Mouse (Mus musculus): ENCODE measurements at regions not wholly inside any gene's neighbourhood (a gene's known extent, or its start where the extent isn't known, plus 50 kb on each side); places are given as distances from the start of the nearest gene placed in this dataset.
"Not testable (repeated sequence)": the region's sequence is repeated elsewhere in the genome, so short reads cannot be mapped to it uniquely, and the experiment has no call there.

DNA sequence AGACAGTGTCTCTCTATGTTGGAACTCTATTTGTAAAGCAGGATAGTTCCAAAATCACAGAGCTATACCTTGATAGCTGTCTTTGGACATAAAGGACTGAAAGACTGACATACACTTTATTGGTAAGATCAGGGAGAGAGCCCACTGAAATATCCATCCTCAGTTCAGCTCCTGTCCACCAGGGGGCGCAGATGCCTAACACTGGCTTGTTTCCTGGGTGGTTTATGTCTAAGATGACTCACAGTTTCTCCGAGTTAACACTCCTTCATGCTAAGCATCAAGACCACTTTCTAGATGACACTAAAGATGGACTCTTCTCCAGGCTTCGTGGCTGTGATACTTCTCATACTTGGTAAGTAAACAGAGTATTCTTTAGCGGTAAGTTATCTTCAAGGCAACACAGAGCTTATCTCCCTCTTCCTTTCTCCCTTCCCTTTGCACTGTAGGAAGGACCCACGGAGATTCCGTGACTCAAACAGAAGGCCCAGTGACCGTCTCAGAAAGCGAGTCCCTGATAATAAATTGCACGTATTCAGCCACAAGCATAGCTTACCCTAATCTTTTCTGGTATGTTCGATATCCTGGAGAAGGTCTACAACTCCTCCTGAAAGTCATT lies 737.2 kb downstream of the Dad1 start:
- peak; percentile 91 for ATAC-seq (ENCODE audit: poor library complexity, severe bottlenecking)

- ATAC-seq (ENCODE audit: poor library complexity, severe bottlenecking) = peak; percentile 75
Observed at GRCm38 (mm10) chr14:53505389-53505788, 748.5 kb downstream of the Dad1 start.

DNA sequence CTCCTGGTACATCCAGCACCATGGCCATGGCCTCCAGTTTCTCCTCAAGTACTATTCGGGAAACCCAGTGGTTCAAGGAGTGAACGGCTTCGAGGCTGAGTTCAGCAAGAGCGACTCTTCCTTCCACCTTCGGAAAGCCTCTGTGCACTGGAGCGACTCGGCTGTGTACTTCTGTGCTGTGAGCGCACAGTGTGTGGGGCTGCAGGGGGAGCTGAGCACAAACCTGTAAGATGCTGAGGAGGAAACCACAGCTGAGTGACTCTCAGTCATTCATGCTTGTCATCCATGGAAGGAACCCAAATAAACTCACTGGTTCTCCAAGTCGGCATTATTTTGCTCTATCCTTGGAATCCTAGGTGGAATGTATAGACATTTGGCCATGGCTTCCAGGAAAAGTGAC lies 765.5 kb downstream of the Dad1 start:
- ATAC-seq (ENCODE audit: poor library complexity, severe bottlenecking) = not testable (repeated sequence)

GRCm38 (mm10) chr14:53487611-53488010 lies 766.3 kb downstream of the Dad1 start:
- ATAC-seq (ENCODE audit: poor library complexity, severe bottlenecking) = peak; percentile 72

GRCm38 (mm10) chr14:53474170-53474569 lies 779.7 kb downstream of the Dad1 start:
- not testable (repeated sequence) for ATAC-seq (ENCODE audit: poor library complexity, severe bottlenecking)

DNA sequence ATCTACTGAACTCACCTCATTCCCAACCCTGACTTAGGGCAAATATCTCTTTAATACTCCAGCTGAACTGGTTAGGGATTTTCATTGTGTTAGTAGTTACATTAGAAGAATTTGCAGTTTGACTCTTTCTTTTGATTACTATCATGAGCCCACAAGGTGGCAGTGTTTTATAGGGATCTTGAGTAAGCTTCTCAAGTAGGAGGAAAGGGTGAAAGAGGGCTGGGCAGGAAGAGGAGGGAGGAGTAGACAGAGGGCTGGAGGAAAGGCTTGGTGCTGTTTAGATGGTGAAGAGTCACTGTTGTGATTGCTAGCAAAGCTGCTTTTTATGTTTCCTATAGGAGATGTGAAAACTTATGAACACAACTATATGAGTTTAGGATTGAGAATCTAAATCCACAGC lies 793.1 kb downstream of the Dad1 start:
- 0 out of 2 replicates have a peak, but pooled peaks have one; percentile 33 for ATAC-seq (ENCODE audit: poor library complexity, severe bottlenecking)

DNA sequence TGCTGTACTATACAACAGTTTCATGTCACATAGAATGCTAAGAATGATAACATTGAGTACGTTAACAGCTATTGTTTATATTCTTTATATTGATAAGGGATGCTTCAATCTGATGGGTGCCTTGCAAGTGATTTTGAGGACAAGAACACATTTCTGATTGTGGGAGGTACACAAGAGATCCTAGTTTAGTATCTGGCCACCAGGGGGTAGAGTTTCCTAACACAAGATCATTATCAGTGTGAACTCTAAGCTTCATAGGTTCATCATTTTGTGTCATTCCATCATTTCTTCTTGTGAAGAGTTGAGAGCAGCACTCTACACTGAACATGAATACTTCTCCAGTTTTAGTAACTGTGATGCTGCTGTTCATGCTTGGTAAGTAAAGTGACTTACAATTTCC lies 799.9 kb downstream of the Dad1 start:
- ATAC-seq (ENCODE audit: poor library complexity, severe bottlenecking) = no peak

DNA sequence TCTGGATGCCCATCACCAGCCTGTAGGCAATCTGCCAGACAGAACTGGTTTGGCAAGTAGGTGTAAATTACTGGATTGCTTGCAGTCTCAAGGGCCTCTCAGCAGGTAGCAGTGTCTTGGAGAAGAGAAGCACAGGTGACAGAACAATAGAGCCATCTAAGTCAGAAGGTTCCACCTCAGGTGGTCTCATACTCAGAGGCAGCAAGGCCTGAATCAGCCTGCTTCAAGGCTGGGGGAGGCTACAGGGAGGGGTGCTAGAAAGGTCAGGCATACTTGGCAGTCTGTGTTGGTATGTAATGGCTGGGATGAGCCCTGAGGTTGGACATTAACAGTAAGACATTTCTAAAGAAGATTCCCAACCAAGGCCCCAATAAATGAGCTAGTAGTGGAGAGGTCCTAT lies 814.3 kb downstream of the Dad1 start:
- not testable (repeated sequence) for ATAC-seq (ENCODE audit: poor library complexity, severe bottlenecking)

- ATAC-seq (ENCODE audit: poor library complexity, severe bottlenecking) = not testable (repeated sequence)
Observed at GRCm38 (mm10) chr14:53430130-53430529, 823.8 kb downstream of the Dad1 start.

DNA sequence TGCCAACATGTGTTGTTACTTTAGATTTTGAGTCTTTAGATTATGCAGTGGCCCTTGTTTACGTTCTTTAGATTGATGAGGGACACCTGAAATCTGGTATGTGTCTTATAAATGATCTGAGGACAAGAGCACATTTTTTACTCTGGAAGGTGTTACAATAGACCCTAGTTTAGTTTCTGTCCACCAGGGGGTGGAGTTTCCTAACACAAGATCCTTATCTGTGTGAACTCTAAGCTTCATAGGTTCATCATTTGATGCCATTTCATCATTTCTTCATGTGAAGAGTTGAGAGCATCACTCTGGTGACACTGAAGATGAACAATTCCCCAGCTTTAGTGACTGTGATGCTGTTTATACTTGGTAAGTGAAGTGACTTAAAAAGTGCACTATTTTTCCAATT lies 825.5 kb downstream of the Dad1 start:
- not testable (repeated sequence) for ATAC-seq (ENCODE audit: poor library complexity, severe bottlenecking)

GRCm38 (mm10) chr14:53427636-53428035 lies 826.3 kb downstream of the Dad1 start:
- not testable (repeated sequence) for ATAC-seq (ENCODE audit: poor library complexity, severe bottlenecking)

GRCm38 (mm10) chr14:53416955-53417354 lies 836.9 kb downstream of the Dad1 start:
- not testable (repeated sequence) for ATAC-seq (ENCODE audit: poor library complexity, severe bottlenecking)

DNA sequence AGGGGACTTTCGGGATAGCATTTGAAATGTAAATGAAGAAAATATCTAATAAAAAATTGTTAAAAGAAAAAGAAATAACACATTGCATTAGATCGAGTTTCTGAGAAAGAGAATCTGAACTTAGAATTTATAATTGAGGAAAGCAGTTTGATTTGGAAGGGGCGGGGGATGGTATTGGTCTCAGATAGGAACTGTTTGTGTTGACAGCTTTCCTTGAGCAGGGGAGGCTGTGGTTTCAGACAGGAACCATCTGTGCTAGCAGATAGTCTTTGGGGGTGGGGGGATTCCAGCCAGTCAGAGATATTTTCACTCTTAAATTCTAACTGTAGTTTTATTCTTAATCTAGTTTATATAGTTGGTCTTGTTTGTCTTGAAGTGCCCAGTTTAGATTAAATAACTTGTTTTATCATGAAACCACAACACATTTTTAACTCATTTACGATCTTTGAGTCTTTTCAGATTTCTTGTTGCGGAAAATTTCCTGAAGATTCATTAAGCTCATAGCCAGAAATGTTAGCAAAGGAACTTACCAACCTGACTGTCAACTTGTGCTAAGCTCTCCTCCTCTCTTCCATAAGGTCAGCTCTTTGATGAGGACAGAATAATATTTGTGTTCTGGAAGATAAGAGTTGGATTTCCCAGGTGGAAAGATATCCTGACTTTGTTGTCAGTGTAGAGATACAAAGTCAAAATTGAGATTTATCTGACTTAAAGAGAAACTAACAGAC lies 846.2 kb downstream of the Dad1 start:
- ATAC-seq (ENCODE audit: poor library complexity, severe bottlenecking) = not testable (repeated sequence)

- ATAC-seq (ENCODE audit: poor library complexity, severe bottlenecking) = not testable (repeated sequence)
Observed at GRCm38 (mm10) chr14:53390307-53390706, 863.6 kb downstream of the Dad1 start.

DNA sequence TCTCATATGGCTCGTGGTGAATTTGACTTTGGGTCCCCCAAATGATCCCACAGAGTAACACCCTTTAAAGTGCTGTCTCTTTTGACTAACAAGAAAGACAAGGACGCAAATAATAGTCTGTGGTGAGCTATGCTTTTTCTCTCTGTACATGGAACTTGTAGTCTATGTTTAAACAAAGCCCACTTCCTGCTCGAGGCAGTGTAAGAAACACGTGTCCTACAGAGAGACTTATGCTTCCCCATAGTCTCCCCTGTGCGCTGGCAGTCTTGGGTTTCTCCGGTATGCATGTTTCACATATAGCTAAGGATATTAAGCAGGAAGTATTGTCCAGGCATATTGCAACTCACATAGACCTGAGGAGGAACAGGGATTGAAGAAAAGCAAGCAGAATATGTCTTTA lies 879.0 kb upstream of the Olfr1507 start:
- ATAC-seq (ENCODE audit: poor library complexity, severe bottlenecking) = peak; percentile 86

DNA sequence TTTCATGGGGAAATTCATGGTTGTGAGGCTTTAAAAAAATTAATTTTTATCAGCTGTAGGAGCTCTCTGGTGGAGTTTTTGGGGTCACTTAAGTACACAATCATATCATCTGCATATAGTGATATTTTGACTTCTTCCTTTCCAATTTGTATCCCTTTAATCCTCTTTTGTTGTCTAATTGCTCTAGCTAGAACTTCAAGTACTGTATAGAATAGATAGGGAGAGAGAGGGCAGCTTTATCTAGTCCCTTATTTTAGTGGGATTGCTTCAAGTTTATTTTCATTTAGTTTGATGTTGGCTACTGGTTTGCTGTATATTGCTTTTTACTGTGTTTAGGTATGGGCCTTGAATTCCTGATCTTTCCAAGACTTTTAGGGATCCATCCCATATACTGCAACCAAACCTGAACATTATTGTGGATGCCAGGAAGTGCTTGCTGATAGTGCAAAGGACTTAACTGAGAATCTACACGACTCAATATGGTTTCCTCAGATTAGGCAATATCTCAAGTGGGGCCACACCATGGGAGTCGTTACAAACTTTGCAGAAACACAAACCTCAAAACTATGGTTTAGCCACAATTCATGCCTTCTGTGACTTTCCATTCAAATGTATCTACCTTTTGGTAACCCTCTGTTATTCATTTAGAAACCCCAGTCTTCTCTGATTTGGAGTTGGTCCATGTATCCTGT lies 878.4 kb upstream of the Olfr1507 start:
- peak; percentile 42; the same call in 1 of the 2 replicates for ATAC-seq (ENCODE audit: poor library complexity, severe bottlenecking)

GRCm38 (mm10) chr14:53369776-53370175 lies 874.2 kb upstream of the Olfr1507 start:
- no peak for ATAC-seq (ENCODE audit: poor library complexity, severe bottlenecking)

- ATAC-seq (ENCODE audit: poor library complexity, severe bottlenecking) = peak; percentile 66
Observed at GRCm38 (mm10) chr14:53367420-53367819, 871.9 kb upstream of the Olfr1507 start.

DNA sequence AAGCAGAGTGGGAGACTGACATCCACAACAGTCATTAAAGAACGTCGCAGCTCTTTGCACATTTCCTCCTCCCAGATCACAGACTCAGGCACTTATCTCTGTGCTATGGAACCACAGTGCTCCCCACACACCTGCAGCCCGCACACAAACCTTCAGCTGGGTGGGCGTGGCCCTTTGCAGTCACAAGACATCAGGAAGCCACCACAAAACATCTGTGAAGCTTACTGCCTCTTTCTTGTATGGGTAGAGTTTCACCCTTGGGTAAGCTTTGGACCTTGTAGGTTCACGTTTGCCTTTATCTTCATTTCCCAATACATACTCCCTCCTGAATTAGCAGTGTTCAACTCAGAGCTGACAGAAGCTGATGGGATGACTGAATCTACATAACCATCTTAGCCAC lies 868.4 kb upstream of the Olfr1507 start:
- ATAC-seq (ENCODE audit: poor library complexity, severe bottlenecking) = peak; percentile 21; the same call in 1 of the 2 replicates

DNA sequence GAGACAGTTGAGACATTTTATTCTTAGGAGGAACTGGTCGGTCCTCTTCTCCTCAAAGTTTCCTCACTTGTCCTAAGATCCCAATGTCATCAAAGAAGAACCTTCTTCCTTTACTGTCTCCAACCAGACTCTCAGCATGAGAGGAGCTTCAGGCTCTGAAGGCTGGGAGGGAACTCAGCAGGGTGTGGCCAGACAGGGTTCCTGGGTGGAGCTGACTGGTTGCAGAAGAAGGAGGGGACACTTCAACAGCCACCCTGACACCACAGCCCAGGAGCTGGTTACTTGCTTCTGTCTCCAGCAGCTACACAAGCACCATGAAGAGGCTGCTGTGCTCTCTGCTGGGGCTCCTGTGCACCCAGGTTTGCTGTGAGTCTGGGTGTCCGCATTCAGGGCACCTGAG lies 866.5 kb upstream of the Olfr1507 start:
- ATAC-seq (ENCODE audit: poor library complexity, severe bottlenecking) = peak; percentile 56

- peak; percentile 74 for ATAC-seq (ENCODE audit: poor library complexity, severe bottlenecking)
Observed at GRCm38 (mm10) chr14:53357498-53357897, 861.9 kb upstream of the Olfr1507 start.

DNA sequence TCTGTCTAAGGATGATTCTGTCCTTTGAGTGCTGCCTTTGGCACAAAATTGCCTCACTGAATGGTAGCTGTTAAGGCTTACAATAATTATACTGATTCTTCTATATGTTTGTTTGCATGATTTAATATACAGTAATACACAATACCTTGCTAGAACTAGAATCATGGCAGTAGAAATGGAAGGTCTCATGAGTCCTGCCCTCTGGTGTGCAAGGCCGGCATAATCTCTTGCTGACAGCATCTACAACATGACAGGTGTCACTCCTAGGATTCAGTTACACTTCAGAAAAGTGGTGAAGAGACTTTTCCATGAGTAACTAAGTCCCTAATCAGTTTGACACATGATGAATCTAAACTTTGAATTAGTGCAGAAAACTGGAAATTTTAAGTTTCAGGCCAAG lies 861.2 kb upstream of the Olfr1507 start:
- ATAC-seq (ENCODE audit: poor library complexity, severe bottlenecking) = not testable (repeated sequence)
